Mouse (Mus musculus): ENCODE results near the gene Gpr19. TPM values are rescaled to one million over a fixed set of nuclear protein-coding genes. Genes with fewer than 3 reads are reported as not detected.
A peak's percentile ranks its signal among the peaks of the same experiment; 100 is the strongest.

Gene Gpr19
- polyA plus RNA-seq, 1 experiment from 2014 or later, result 9.1 TPM

- H3K9ac ChIP-seq (ENCODE audit: low read length), result peak overlapping the region; percentile 96
- peaks cover 6 to 30% of the 10 kb centered on the region in 2 experiments for H3K4me1 ChIP-seq (ENCODE audit: control insufficient read depth in 2 of 2, insufficient read depth in 2 of 2, low read length in 2 of 2)
- no peak for ATAC-seq (ENCODE audit: insufficient number of reproducible peaks, insufficient read depth, low FRiP score, low read depth)
Observed at GRCm38 (mm10) chr6:134927595-134928095, 29.3 kb upstream of the Gpr19 start.

GRCm38 (mm10) chr6:134926803-134927594 lies 28.6 kb upstream of the Gpr19 start:
- Histone ChIP-seq H3K36me3 (ENCODE audit: control insufficient read depth, insufficient read depth, low read length) (peaks cover 18% of the 10 kb centered on the region), H3K4me3 (ENCODE audit: control insufficient read depth in 1 of 2, insufficient read depth in 1 of 2, low read depth in 1 of 2, low read length in 2 of 2) (peak overlapping the region; percentile 68), H3K27me3 (ENCODE audit: control insufficient read depth, insufficient read depth, low read length) (no peaks in the 10 kb centered on the region), H3K4me2 (ENCODE audit: low read length) (peak overlapping the region; percentile 81), H3K9me3 (ENCODE audit: control insufficient read depth, low read length) (no peaks in the 10 kb centered on the region), H3K9ac (ENCODE audit: low read length) (peak overlapping the region; percentile 96), H3K27ac (replicated peaks in 1 of 2; ENCODE audit: control insufficient read depth in 1 of 2, insufficient read depth in 1 of 2, low read depth in 2 of 2, low read length in 2 of 2) (peak overlapping the region; percentile 99 to 100), H3K4me1 (ENCODE audit: control insufficient read depth in 2 of 2, insufficient read depth in 2 of 2, low read length in 2 of 2) (peaks cover 7 to 32% of the 10 kb centered on the region in 2 experiments)
- ATAC-seq (ENCODE audit: insufficient number of reproducible peaks, insufficient read depth, low FRiP score, low read depth), result peak; percentile 28; the same call in 1 of the 2 replicates
- under 1% methylated on average over 63 of the region's 63 CpGs for WGBS

More at GRCm38 (mm10) chr6:134927595-134928095, 29.3 kb upstream of the Gpr19 start:
- Histone ChIP-seq H3K9me3 (ENCODE audit: control insufficient read depth, low read length) (no peaks in the 10 kb centered on the region), H3K36me3 (ENCODE audit: control insufficient read depth, insufficient read depth, low read length) (peaks cover 18% of the 10 kb centered on the region), H3K27me3 (ENCODE audit: control insufficient read depth, insufficient read depth, low read length) (no peaks in the 10 kb centered on the region), H3K4me3 (ENCODE audit: control insufficient read depth in 1 of 2, insufficient read depth in 1 of 2, low read depth in 1 of 2, low read length in 2 of 2) (peak overlapping the region; percentile 68), H3K4me2 (ENCODE audit: low read length) (peak overlapping the region; percentile 81), H3K27ac (replicated peaks in 1 of 2; ENCODE audit: control insufficient read depth in 1 of 2, insufficient read depth in 1 of 2, low read depth in 2 of 2, low read length in 2 of 2) (peak overlapping the region; percentile 99 to 100)
- WGBS, result 1% methylated on average over 13 of the region's 13 CpGs

- H3K4me1 ChIP-seq (ENCODE audit: control insufficient read depth in 2 of 2, insufficient read depth in 2 of 2, low read length in 2 of 2), result peaks cover 9 to 31% of the 10 kb centered on the region in 2 experiments
Observed at GRCm38 (mm10) chr6:134926338-134926705, 27.9 kb upstream of the Gpr19 start.

GRCm38 (mm10) chr6:134925673-134926337 lies 27.4 kb upstream of the Gpr19 start:
- peaks cover 18% of the 10 kb centered on the region for H3K36me3 ChIP-seq (ENCODE audit: control insufficient read depth, insufficient read depth, low read length)
- H3K27ac ChIP-seq (replicated peaks in 1 of 2; ENCODE audit: control insufficient read depth in 1 of 2, insufficient read depth in 1 of 2, low read depth in 2 of 2, low read length in 2 of 2), result no peak overlapping the region
- no peak overlapping the region for H3K4me3 ChIP-seq (ENCODE audit: control insufficient read depth in 1 of 2, insufficient read depth in 1 of 2, low read depth in 1 of 2, low read length in 2 of 2)
- no peaks in the 10 kb centered on the region for H3K27me3 ChIP-seq (ENCODE audit: control insufficient read depth, insufficient read depth, low read length)
- peaks cover 9 to 26% of the 10 kb centered on the region in 2 experiments for H3K4me1 ChIP-seq (ENCODE audit: control insufficient read depth in 2 of 2, insufficient read depth in 2 of 2, low read length in 2 of 2)
- H3K4me2 ChIP-seq (ENCODE audit: low read length), result peak overlapping the region; percentile 81
- WGBS, result 70% methylated on average over 4 of the region's 4 CpGs
- H3K9me3 ChIP-seq (ENCODE audit: control insufficient read depth, low read length), result no peaks in the 10 kb centered on the region
- H3K9ac ChIP-seq (ENCODE audit: low read length), result no peak overlapping the region
- no peak for ATAC-seq (ENCODE audit: insufficient number of reproducible peaks, insufficient read depth, low FRiP score, low read depth)

More at GRCm38 (mm10) chr6:134926338-134926705, 27.9 kb upstream of the Gpr19 start:
- Histone ChIP-seq H3K36me3 (ENCODE audit: control insufficient read depth, insufficient read depth, low read length) (peaks cover 18% of the 10 kb centered on the region), H3K27me3 (ENCODE audit: control insufficient read depth, insufficient read depth, low read length) (no peaks in the 10 kb centered on the region), H3K9ac (ENCODE audit: low read length) (peak overlapping the region; percentile 96), H3K4me2 (ENCODE audit: low read length) (peak overlapping the region; percentile 81), H3K27ac (replicated peaks in 1 of 2; ENCODE audit: control insufficient read depth in 1 of 2, insufficient read depth in 1 of 2, low read depth in 2 of 2, low read length in 2 of 2) (peak overlapping the region in 1 of 2 experiments; percentile 99; a peak in 2 of 4 replicates), H3K9me3 (ENCODE audit: control insufficient read depth, low read length) (no peaks in the 10 kb centered on the region), H3K4me3 (ENCODE audit: control insufficient read depth in 1 of 2, insufficient read depth in 1 of 2, low read depth in 1 of 2, low read length in 2 of 2) (peak overlapping the region; percentile 68)
- WGBS, result 19% methylated on average over 3 of the region's 3 CpGs
- ATAC-seq (ENCODE audit: insufficient number of reproducible peaks, insufficient read depth, low FRiP score, low read depth), result no peak

- Histone ChIP-seq H3K4me1 (ENCODE audit: control insufficient read depth in 2 of 2, insufficient read depth in 2 of 2, low read length in 2 of 2) (peaks cover 8 to 17% of the 10 kb centered on the region in 2 experiments), H3K27me3 (ENCODE audit: control insufficient read depth, insufficient read depth, low read length) (no peaks in the 10 kb centered on the region), H3K9me3 (ENCODE audit: control insufficient read depth, low read length) (no peaks in the 10 kb centered on the region), H3K4me2 (ENCODE audit: low read length) (no peak overlapping the region), H3K27ac (replicated peaks in 1 of 2; ENCODE audit: control insufficient read depth in 1 of 2, insufficient read depth in 1 of 2, low read depth in 2 of 2, low read length in 2 of 2) (no peak overlapping the region), H3K36me3 (ENCODE audit: control insufficient read depth, insufficient read depth, low read length) (peaks cover 18% of the 10 kb centered on the region), H3K9ac (ENCODE audit: low read length) (no peak overlapping the region), H3K4me3 (ENCODE audit: control insufficient read depth in 1 of 2, insufficient read depth in 1 of 2, low read depth in 1 of 2, low read length in 2 of 2) (no peak overlapping the region)
- 69% methylated on average over 3 of the region's 3 CpGs for WGBS
- ATAC-seq (ENCODE audit: insufficient number of reproducible peaks, insufficient read depth, low FRiP score, low read depth), result no peak
Observed at GRCm38 (mm10) chr6:134924262-134924661, 25.9 kb upstream of the Gpr19 start.

- Histone ChIP-seq H3K4me2 (ENCODE audit: low read length) (peak overlapping the region; percentile 94), H3K27ac (replicated peaks in 1 of 2; ENCODE audit: control insufficient read depth in 1 of 2, insufficient read depth in 1 of 2, low read depth in 2 of 2, low read length in 2 of 2) (no peak overlapping the region), H3K4me1 (ENCODE audit: control insufficient read depth in 2 of 2, insufficient read depth in 2 of 2, low read length in 2 of 2) (peaks cover 8 to 21% of the 10 kb centered on the region in 2 experiments), H3K9me3 (ENCODE audit: control insufficient read depth, low read length) (no peaks in the 10 kb centered on the region), H3K36me3 (ENCODE audit: control insufficient read depth, insufficient read depth, low read length) (peaks cover 18% of the 10 kb centered on the region), H3K27me3 (ENCODE audit: control insufficient read depth, insufficient read depth, low read length) (no peaks in the 10 kb centered on the region), H3K4me3 (ENCODE audit: control insufficient read depth in 1 of 2, insufficient read depth in 1 of 2, low read depth in 1 of 2, low read length in 2 of 2) (peak overlapping the region in 1 of 2 experiments; percentile 92; a peak in 1 of 4 replicates), H3K9ac (ENCODE audit: low read length) (peak overlapping the region; percentile 45; the same call in 1 of the 2 replicates)
- WGBS, result 75% methylated on average over 4 of the region's 4 CpGs
- ATAC-seq (ENCODE audit: insufficient number of reproducible peaks, insufficient read depth, low FRiP score, low read depth), result no peak
Observed at GRCm38 (mm10) chr6:134923670-134924069, 25.3 kb upstream of the Gpr19 start.

- H3K4me3 ChIP-seq (ENCODE audit: control insufficient read depth in 1 of 2, insufficient read depth in 1 of 2, low read depth in 1 of 2, low read length in 2 of 2), result peak overlapping the region; percentile 9 to 92; a peak in 3 of 4 replicates
- ATAC-seq (ENCODE audit: insufficient number of reproducible peaks, insufficient read depth, low FRiP score, low read depth), result no peak
- H3K36me3 ChIP-seq (ENCODE audit: control insufficient read depth, insufficient read depth, low read length), result peaks cover 18% of the 10 kb centered on the region
- H3K9me3 ChIP-seq (ENCODE audit: control insufficient read depth, low read length), result no peaks in the 10 kb centered on the region
- 19% methylated on average over 9 of the region's 9 CpGs for WGBS
- H3K27me3 ChIP-seq (ENCODE audit: control insufficient read depth, insufficient read depth, low read length), result no peaks in the 10 kb centered on the region
- peak overlapping the region; percentile 94 for H3K4me2 ChIP-seq (ENCODE audit: low read length)
- no peak overlapping the region for H3K27ac ChIP-seq (replicated peaks in 1 of 2; ENCODE audit: control insufficient read depth in 1 of 2, insufficient read depth in 1 of 2, low read depth in 2 of 2, low read length in 2 of 2)
- H3K9ac ChIP-seq (ENCODE audit: low read length), result peak overlapping the region; percentile 98
- H3K4me1 ChIP-seq (ENCODE audit: control insufficient read depth in 2 of 2, insufficient read depth in 2 of 2, low read length in 2 of 2), result peaks cover 10 to 21% of the 10 kb centered on the region in 2 experiments
Observed at GRCm38 (mm10) chr6:134922511-134923195, 24.3 kb upstream of the Gpr19 start.

Data from heart, embryonic 14.5 days (tissue).